Mouse (Mus musculus): ENCODE data around the gene Rpl11. TPM values are rescaled to one million over a fixed set of nuclear protein-coding genes. Genes with fewer than 3 reads are reported as not detected.
A peak's percentile ranks its signal among the peaks of the same experiment; 100 is the strongest.

Gene Rpl11
- polyA plus RNA-seq, 1 experiment from 2014 or later, result 257 TPM

- 91% methylated on average over 9 of the region's 9 CpGs for WGBS
Measured at GRCm38 (mm10) chr4:136022924-136023323, 30.3 kb downstream of the Rpl11 start.

GRCm38 (mm10) chr4:136021549-136022047 is 31.6 kb downstream of the Rpl11 start, which contains the start of gene Eloa:
Gene Eloa, minus strand, starts transcription at chr4:136021763.
- no peaks in the 10 kb centered on the region for H3K9me3 ChIP-seq (replicated peaks)
- peaks cover 14% of the 10 kb centered on the region for H3K4me1 ChIP-seq (replicated peaks)
- no peaks in the 10 kb centered on the region for H3K36me3 ChIP-seq
- H3K4me2 ChIP-seq, result peak within 1 kb of the TSS; percentile 95
- ATAC-seq (ENCODE audit: insufficient number of reproducible peaks, low FRiP score), result peak; percentile 100
- H3K27me3 ChIP-seq (replicated peaks), result no peaks in the 10 kb centered on the region
- WGBS, result under 1% methylated on average over 41 of the region's 48 CpGs
- peak within 1 kb of the TSS; percentile 99 for H3K9ac ChIP-seq
- peak within 1 kb of the TSS; percentile 98 for H3K4me3 ChIP-seq
- peak within 1 kb of the TSS; percentile 81 for H3K27ac ChIP-seq (ENCODE audit: poor library complexity, severe bottlenecking)

More at GRCm38 (mm10) chr4:136022924-136023323, 30.3 kb downstream of the Rpl11 start:
- no peak for ATAC-seq (ENCODE audit: insufficient number of reproducible peaks, low FRiP score)
- Histone ChIP-seq H3K4me1 (replicated peaks) (peaks cover 14% of the 10 kb centered on the region), H3K9ac (no peak overlapping the region), H3K27ac (ENCODE audit: poor library complexity, severe bottlenecking) (no peak overlapping the region), H3K4me3 (no peak overlapping the region), H3K27me3 (replicated peaks) (no peaks in the 10 kb centered on the region), H3K36me3 (no peaks in the 10 kb centered on the region), H3K9me3 (replicated peaks) (no peaks in the 10 kb centered on the region), H3K4me2 (no peak overlapping the region)

DNA sequence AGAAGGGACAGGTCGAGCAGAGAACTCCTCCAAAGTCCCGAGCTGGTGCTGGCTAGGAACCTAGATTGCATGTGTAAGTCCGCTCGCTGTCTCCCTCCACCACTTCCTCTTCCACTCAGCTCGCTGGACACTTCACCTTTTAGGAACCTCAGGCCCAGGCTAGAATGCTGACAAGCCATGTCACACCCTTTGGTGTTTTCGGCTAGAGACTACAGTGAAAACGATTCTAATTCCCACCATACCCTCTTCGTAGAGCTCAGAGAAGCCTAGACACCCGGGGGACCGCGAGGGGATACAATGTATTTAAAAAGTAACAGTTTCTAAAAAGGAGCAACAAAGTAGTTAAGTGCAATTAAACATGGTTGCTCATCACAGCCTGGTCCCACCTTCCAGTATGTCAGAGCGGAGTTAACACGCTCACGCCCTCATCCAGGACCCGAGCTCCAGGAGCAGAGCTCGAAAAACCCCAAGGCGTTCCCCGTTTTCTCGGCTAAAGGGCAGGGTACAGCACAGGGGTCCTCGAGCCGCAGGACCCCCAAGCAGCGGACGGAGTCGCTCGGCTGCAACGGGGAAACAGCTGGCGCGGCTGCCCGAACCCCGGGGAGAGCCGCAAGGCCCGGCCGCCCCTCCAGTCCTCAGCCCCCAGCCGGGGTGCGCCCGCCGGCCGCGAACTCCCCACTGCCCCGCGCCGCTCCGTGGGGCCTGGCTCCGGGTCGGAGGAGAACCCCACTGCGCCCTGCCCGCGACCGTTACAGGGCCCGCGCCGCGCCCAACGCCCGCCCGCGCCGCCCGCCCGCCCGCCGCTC is 32.3 kb downstream of the Rpl11 start:
- Histone ChIP-seq H3K4me2 (peak overlapping the region; percentile 95), H3K27ac (ENCODE audit: poor library complexity, severe bottlenecking) (peak overlapping the region; percentile 81), H3K27me3 (replicated peaks) (no peaks in the 10 kb centered on the region), H3K4me3 (peak overlapping the region; percentile 98), H3K36me3 (no peaks in the 10 kb centered on the region), H3K4me1 (replicated peaks) (peaks cover 18% of the 10 kb centered on the region), H3K9me3 (replicated peaks) (no peaks in the 10 kb centered on the region), H3K9ac (peak overlapping the region; percentile 99)
- WGBS, result under 1% methylated on average over 49 of the region's 62 CpGs
- peak; percentile 75 for ATAC-seq (ENCODE audit: insufficient number of reproducible peaks, low FRiP score)

GRCm38 (mm10) chr4:136016059-136016602 is 37.1 kb downstream of the Rpl11 start:
- H3K36me3 ChIP-seq, result peaks cover 29% of the 10 kb centered on the region
- H3K9me3 ChIP-seq (replicated peaks), result no peaks in the 10 kb centered on the region
- H3K9ac ChIP-seq, result no peak overlapping the region
- no peak overlapping the region for H3K4me2 ChIP-seq
- no peak overlapping the region for H3K4me3 ChIP-seq
- no peak overlapping the region for H3K27ac ChIP-seq (ENCODE audit: poor library complexity, severe bottlenecking)
- H3K27me3 ChIP-seq (replicated peaks), result no peaks in the 10 kb centered on the region
- WGBS, result 84% methylated on average over 3 of the region's 3 CpGs
- ATAC-seq (ENCODE audit: insufficient number of reproducible peaks, low FRiP score), result no peak
- peaks cover 18% of the 10 kb centered on the region for H3K4me1 ChIP-seq (replicated peaks)

GRCm38 (mm10) chr4:136010586-136010985 is 42.6 kb downstream of the Rpl11 start:
- Histone ChIP-seq H3K27ac (ENCODE audit: poor library complexity, severe bottlenecking) (no peak overlapping the region), H3K4me2 (no peak overlapping the region), H3K4me3 (no peak overlapping the region), H3K4me1 (replicated peaks) (no peaks in the 10 kb centered on the region), H3K27me3 (replicated peaks) (no peaks in the 10 kb centered on the region), H3K36me3 (peaks cover 80% of the 10 kb centered on the region), H3K9ac (no peak overlapping the region), H3K9me3 (replicated peaks) (no peaks in the 10 kb centered on the region)
- WGBS, result 85% methylated on average over 4 of the region's 4 CpGs
- no peak for ATAC-seq (ENCODE audit: insufficient number of reproducible peaks, low FRiP score)

DNA sequence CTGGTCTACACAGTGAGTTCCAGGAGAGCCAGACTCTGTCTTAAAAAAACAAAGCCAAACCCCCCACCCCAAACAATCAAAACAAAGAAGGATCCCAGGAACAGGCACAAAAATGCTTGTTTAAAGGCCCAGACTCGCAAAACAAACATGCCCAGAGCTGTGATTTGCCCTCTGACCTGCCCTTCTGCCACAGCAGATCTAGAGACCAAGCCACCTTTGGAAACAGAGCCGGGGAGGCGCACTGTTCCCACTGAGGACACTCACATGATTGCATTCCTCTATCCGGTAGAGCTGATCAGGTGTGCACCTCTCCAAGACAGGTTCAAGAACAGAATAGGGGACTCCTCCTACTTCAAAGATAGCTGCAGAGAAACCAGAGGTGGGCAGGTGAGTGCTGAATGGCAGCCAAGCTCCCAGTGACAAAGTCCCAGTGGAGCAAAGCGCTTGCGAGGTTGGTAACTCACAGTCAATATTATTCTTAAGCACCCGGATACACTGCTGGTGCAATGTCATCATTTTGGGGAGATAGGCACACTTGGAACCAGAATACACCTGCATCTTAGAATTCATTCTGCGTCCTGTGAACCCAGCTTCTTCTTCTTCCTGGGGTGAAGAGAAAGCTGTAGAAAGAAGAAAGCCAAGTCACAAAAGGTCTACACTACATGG is 44.3 kb downstream of the Rpl11 start:
- Histone ChIP-seq H3K9me3 (replicated peaks) (no peaks in the 10 kb centered on the region), H3K9ac (no peak overlapping the region), H3K4me1 (replicated peaks) (0 out of 2 replicates have a peak, but pooled peaks cover 3% of the 10 kb centered on the region), H3K27me3 (replicated peaks) (no peaks in the 10 kb centered on the region), H3K27ac (ENCODE audit: poor library complexity, severe bottlenecking) (no peak overlapping the region), H3K4me2 (no peak overlapping the region), H3K36me3 (peaks cover 93% of the 10 kb centered on the region), H3K4me3 (no peak overlapping the region)
- no peak for ATAC-seq (ENCODE audit: insufficient number of reproducible peaks, low FRiP score)
- whole genome bisulfite sequencing, result 94% methylated on average over 8 of the region's 8 CpGs

DNA sequence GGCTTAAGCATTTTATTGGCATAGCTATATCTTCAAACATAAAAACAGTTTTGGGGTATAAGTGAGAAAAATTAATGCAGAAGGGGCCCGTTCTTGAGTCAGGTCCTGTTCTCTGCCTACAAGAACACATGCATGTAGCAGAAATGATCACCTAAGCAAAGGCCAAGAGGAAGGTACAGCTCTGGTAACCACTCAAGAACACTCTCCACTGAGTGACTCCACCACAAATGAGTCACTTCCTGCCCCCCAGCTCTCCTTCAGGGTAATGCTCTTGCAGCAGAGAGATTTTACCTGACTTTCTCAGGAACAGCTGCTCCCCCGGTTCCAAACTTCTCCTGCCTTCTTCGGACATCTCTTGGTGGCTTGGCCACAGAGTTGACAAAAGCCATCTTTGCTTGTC is 46.4 kb downstream of the Rpl11 start:
- ATAC-seq (ENCODE audit: insufficient number of reproducible peaks, low FRiP score), result no peak
- Histone ChIP-seq H3K27me3 (replicated peaks) (no peaks in the 10 kb centered on the region), H3K27ac (ENCODE audit: poor library complexity, severe bottlenecking) (no peak overlapping the region), H3K4me2 (no peak overlapping the region), H3K9me3 (replicated peaks) (no peaks in the 10 kb centered on the region), H3K4me3 (no peak overlapping the region), H3K4me1 (replicated peaks) (0 out of 2 replicates have a peak, but pooled peaks cover 3% of the 10 kb centered on the region), H3K9ac (no peak overlapping the region), H3K36me3 (peaks cover 93% of the 10 kb centered on the region)
- WGBS, result 89% methylated on average over 3 of the region's 3 CpGs

DNA sequence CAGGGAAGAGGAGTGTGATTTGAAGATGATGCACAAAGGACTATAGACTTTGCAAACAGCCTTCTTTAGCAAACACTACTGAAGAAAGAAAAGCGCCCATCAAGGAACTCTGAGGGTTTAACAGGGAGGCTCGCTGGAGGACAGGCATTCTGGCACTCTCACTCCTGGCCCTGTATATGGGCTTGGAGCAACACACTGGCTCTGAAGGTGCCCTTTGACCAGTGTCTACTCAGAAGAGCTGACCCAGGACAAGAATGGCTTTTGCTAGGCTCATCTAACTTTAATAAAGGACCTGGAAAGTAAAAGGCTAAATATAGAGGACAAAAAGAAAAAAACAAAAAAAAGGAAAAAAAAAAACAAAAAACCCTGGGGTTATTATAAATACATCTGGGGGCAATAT is 48.3 kb downstream of the Rpl11 start:
- Histone ChIP-seq H3K4me3 (no peak overlapping the region), H3K4me1 (replicated peaks) (0 out of 2 replicates have a peak, but pooled peaks cover 3% of the 10 kb centered on the region), H3K27ac (ENCODE audit: poor library complexity, severe bottlenecking) (no peak overlapping the region), H3K9me3 (replicated peaks) (no peaks in the 10 kb centered on the region), H3K4me2 (no peak overlapping the region), H3K27me3 (replicated peaks) (no peaks in the 10 kb centered on the region), H3K36me3 (peaks cover 83% of the 10 kb centered on the region), H3K9ac (no peak overlapping the region)
- WGBS, result 90% methylated on average over 2 of the region's 2 CpGs
- no peak for ATAC-seq (ENCODE audit: insufficient number of reproducible peaks, low FRiP score)

- Histone ChIP-seq H3K9ac (no peak overlapping the region), H3K4me2 (no peak overlapping the region), H3K36me3 (peaks cover 76% of the 10 kb centered on the region), H3K9me3 (replicated peaks) (no peaks in the 10 kb centered on the region), H3K27ac (ENCODE audit: poor library complexity, severe bottlenecking) (no peak overlapping the region), H3K4me1 (replicated peaks) (0 out of 2 replicates have a peak, but pooled peaks cover 3% of the 10 kb centered on the region), H3K27me3 (replicated peaks) (no peaks in the 10 kb centered on the region), H3K4me3 (no peak overlapping the region)
- no peak for ATAC-seq (ENCODE audit: insufficient number of reproducible peaks, low FRiP score)
- 82% methylated on average over 5 of the region's 5 CpGs for WGBS
Measured at GRCm38 (mm10) chr4:136004107-136004675, 49.0 kb downstream of the Rpl11 start.

DNA sequence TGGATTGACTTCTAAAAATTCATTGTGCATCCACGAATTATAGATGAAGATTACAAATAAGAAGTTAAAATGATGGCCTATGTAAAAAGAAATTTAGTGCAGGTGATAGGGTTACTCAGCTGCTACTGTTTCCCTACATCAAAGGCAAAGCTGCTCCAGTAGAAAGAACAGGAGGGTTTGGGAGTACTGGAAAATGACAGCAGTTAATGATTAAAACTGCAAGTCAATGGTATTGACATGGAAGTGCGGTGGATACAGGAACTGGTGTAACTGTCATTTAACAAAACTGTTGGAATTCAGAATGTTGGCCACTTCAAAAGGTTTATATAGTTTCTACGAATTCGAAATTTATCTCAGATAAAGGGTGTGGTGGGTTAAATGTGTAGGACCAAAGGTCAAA is 58.1 kb downstream of the Rpl11 start:
- Histone ChIP-seq H3K4me1 (replicated peaks) (no peaks in the 10 kb centered on the region), H3K4me2 (no peak overlapping the region), H3K9ac (no peak overlapping the region), H3K36me3 (no peaks in the 10 kb centered on the region), H3K9me3 (replicated peaks) (peaks cover 10% of the 10 kb centered on the region; the same call in 1 of the 2 replicates), H3K27me3 (replicated peaks) (no peaks in the 10 kb centered on the region), H3K4me3 (no peak overlapping the region), H3K27ac (ENCODE audit: poor library complexity, severe bottlenecking) (no peak overlapping the region)
- 78% methylated on average over 4 of the region's 4 CpGs for WGBS
- ATAC-seq (ENCODE audit: insufficient number of reproducible peaks, low FRiP score), result no peak

DNA sequence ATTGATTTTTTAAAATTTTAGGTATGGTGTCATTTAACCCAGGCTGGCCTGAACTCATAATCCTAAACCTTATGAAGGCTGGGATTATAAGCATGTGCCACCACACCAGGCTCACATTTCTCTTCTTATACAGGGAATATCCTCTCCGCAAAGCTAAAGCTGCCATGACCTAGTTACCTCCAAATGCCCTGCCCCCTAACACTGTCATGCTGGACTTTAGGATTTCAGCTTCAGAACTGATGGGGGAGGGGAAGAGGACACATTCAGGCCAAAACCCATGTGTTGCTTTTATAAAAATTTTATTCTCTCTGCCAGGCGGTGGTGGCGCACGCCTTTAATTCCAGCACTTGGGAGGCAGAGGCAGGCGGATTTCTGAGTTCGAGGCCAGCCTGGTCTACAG is 59.3 kb downstream of the Rpl11 start:
- H3K9ac ChIP-seq, result no peak overlapping the region
- WGBS, result 93% methylated on average over 6 of the region's 6 CpGs
- no peaks in the 10 kb centered on the region for H3K27me3 ChIP-seq (replicated peaks)
- no peak for ATAC-seq (ENCODE audit: insufficient number of reproducible peaks, low FRiP score)
- no peaks in the 10 kb centered on the region for H3K36me3 ChIP-seq
- no peak overlapping the region for H3K27ac ChIP-seq (ENCODE audit: poor library complexity, severe bottlenecking)
- H3K4me1 ChIP-seq (replicated peaks), result no peaks in the 10 kb centered on the region
- H3K9me3 ChIP-seq (replicated peaks), result peaks cover 10% of the 10 kb centered on the region; the same call in 1 of the 2 replicates
- no peak overlapping the region for H3K4me3 ChIP-seq
- H3K4me2 ChIP-seq, result no peak overlapping the region

Measured in heart, embryonic 12.5 days (tissue).